Comparison of ENCODE assay signal across 22 mouse cellular contexts in genomic region chr1:180529847-180530246, GRCm38 (mm10). TPM values are rescaled to one million over a fixed set of nuclear protein-coding genes. Genes with fewer than 3 reads are reported as not detected.
"Had no signal": no experiment of that assay in that cellular context is flagged by ENCODE, and none has a peak within 500 bp of the region (broad histone marks: within the 10 kb centered on the region; RNA-seq: fewer than 3 reads in every experiment).

No protein-coding gene starts in this region.

- H3K4me1 ChIP-seq: liver, embryonic 12.5 days; midbrain, embryonic 13.5 days; midbrain, embryonic 15.5 days; stomach, embryonic 15.5 days had no signal

- DNase-seq: lung, adult 18-20 months; lung, embryonic 14.5 days; lung, postnatal 10 days; lung, postnatal 4 days; right cerebral cortex, postnatal 25 days; right cerebral cortex, postnatal 4 days; thymus, adult 2 months; thymus, postnatal 25 days; thymus, postnatal 4 days had no signal

- H3K27ac ChIP-seq: liver, embryonic 12.5 days; liver, embryonic 14.5 days; midbrain, embryonic 10.5 days; midbrain, embryonic 13.5 days; midbrain, embryonic 15.5 days; neural tube, embryonic 13.5 days; neural tube, embryonic 15.5 days; stomach, embryonic 15.5 days; stomach, postnatal 0 days had no signal

- H3K36me3 ChIP-seq: liver, embryonic 12.5 days; midbrain, embryonic 10.5 days; midbrain, embryonic 13.5 days; midbrain, embryonic 15.5 days; neural tube, embryonic 13.5 days; neural tube, embryonic 15.5 days; stomach, embryonic 15.5 days had no signal

- H3K4me3 ChIP-seq: liver, embryonic 12.5 days; midbrain, embryonic 10.5 days; midbrain, embryonic 13.5 days; midbrain, embryonic 15.5 days; myocyte; neural tube, embryonic 13.5 days; neural tube, embryonic 15.5 days; stomach, embryonic 15.5 days had no signal

- ATAC-seq: liver, embryonic 12.5 days; midbrain, embryonic 13.5 days; midbrain, embryonic 15.5 days had no signal

- H3K27me3 ChIP-seq: liver, embryonic 12.5 days; midbrain, embryonic 13.5 days; midbrain, embryonic 15.5 days; neural tube, embryonic 13.5 days; neural tube, embryonic 15.5 days; stomach, embryonic 15.5 days had no signal

RNA-seq across cellular contexts. Expression of gene Stum, which starts 46.5 kb away (rescaled TPM):
- total RNA-seq: megakaryocyte, adult 5-6 weeks; megakaryocyte-erythroid progenitor cell, adult 5-6 weeks had no signal
- polyA plus RNA-seq: liver, embryonic 16.5 days; lung, embryonic 14.5 days had no signal
